8 mouse cellular contexts compared by ENCODE assay signal in genomic region chr17:80059731-80060130, GRCm38 (mm10). TPM values are rescaled to one million over a fixed set of nuclear protein-coding genes. Genes with fewer than 3 reads are reported as not detected.
A peak's percentile ranks its signal among the peaks of the same experiment; 100 is the strongest.
DNase-seq lines count a peak whose midpoint lies in the region; ATAC-seq and TF ChIP-seq lines count a peak whose summit lies in the region.

No protein-coding gene starts in this region.

- TF ChIP-seq POLR2A in embryonic fibroblast, embryonic 13.5 days (IDR thresholded peaks at IDR 0.05; ENCODE audit: low read depth, low read length): no peak

- 4% methylated on average over 1 of the region's 1 CpGs for WGBS in kidney, embryonic 16.5 days
- WGBS in intestine, embryonic 16.5 days: 14% methylated on average over 1 of the region's 1 CpGs
- 13% methylated on average over 1 of the region's 1 CpGs for WGBS in midbrain, postnatal 0 days

- DNase-seq in kidney, adult 8-10 months: no peak
- no peak for DNase-seq in midbrain, postnatal 0 days (ENCODE audit: low spot score)
- no peak for DNase-seq in embryo, embryonic 10 days (ENCODE audit: low spot score)
- DNase-seq in spleen, postnatal 14 days (ENCODE audit: low spot score in 2 of 2): no peak
- DNase-seq in gastrocnemius, adult 8-10 months (ENCODE audit: low spot score in 2 of 2): no peak

- peaks cover 3% of the 10 kb centered on the region; the same call in 1 of the 2 replicates for H3K36me3 ChIP-seq in kidney, embryonic 16.5 days (ENCODE audit: insufficient read depth, low read length)
- no peaks in the 10 kb centered on the region for H3K36me3 ChIP-seq in intestine, embryonic 16.5 days (ENCODE audit: control insufficient read depth, insufficient read depth, low read length)
- H3K36me3 ChIP-seq in midbrain, postnatal 0 days (ENCODE audit: insufficient read depth, low read length): no peaks in the 10 kb centered on the region

- ATAC-seq in kidney, embryonic 16.5 days (ENCODE audit: low FRiP score, low TSS enrichment): no peak
- ATAC-seq in intestine, embryonic 16.5 days: no peak
- ATAC-seq in midbrain, postnatal 0 days (ENCODE audit: low FRiP score): no peak

- peaks cover 26% of the 10 kb centered on the region for H3K4me1 ChIP-seq in kidney, embryonic 16.5 days (ENCODE audit: insufficient read depth, low read length)
- H3K4me1 ChIP-seq in embryonic fibroblast, embryonic 13.5 days (ENCODE audit: control insufficient read depth, insufficient read depth, low read length): peaks cover 2% of the 10 kb centered on the region; the same call in 1 of the 2 replicates
- H3K4me1 ChIP-seq in intestine, embryonic 16.5 days (ENCODE audit: control insufficient read depth, insufficient read depth, low read length): peaks cover 11% of the 10 kb centered on the region
- H3K4me1 ChIP-seq in midbrain, postnatal 0 days (ENCODE audit: insufficient read depth, low read length): 0 out of 2 replicates have a peak, but pooled peaks cover 3% of the 10 kb centered on the region

- no peaks in the 10 kb centered on the region for H3K27me3 ChIP-seq in kidney, embryonic 16.5 days (ENCODE audit: insufficient read depth, low read length)
- H3K27me3 ChIP-seq in intestine, embryonic 16.5 days (replicated peaks; ENCODE audit: control insufficient read depth, insufficient read depth, low read length): no peaks in the 10 kb centered on the region
- no peaks in the 10 kb centered on the region for H3K27me3 ChIP-seq in midbrain, postnatal 0 days (ENCODE audit: insufficient read depth, low read length)

- TF ChIP-seq CTCF in embryonic fibroblast, embryonic 13.5 days (IDR thresholded peaks at IDR 0.05; ENCODE audit: borderline replicate concordance, insufficient read depth, low read length): no peak
- TF ChIP-seq CTCF in midbrain, postnatal 0 days (IDR thresholded peaks at IDR 0.05): no peak

- peak overlapping the region; percentile 39; the same call in 1 of the 2 replicates for H3K9ac ChIP-seq in kidney, embryonic 16.5 days (replicated peaks; ENCODE audit: low read length)
- H3K9ac ChIP-seq in intestine, embryonic 16.5 days (ENCODE audit: low read depth, low read length): no peak overlapping the region
- H3K9ac ChIP-seq in midbrain, postnatal 0 days (replicated peaks; ENCODE audit: low read length, poor library complexity, severe bottlenecking): no peak overlapping the region

- peak overlapping the region; percentile 95 for H3K4me3 ChIP-seq in kidney, embryonic 16.5 days (ENCODE audit: low read length)
- H3K4me3 ChIP-seq in embryonic fibroblast, embryonic 13.5 days (ENCODE audit: insufficient read depth, low read length): peak overlapping the region; percentile 99
- peak overlapping the region; percentile 99 for H3K4me3 ChIP-seq in intestine, embryonic 16.5 days (ENCODE audit: low read length)
- H3K4me3 ChIP-seq in midbrain, postnatal 0 days (ENCODE audit: low read depth, low read length): peak overlapping the region; percentile 99

- no peak overlapping the region for H3K27ac ChIP-seq in kidney, embryonic 16.5 days (ENCODE audit: low read length)
- H3K27ac ChIP-seq in embryonic fibroblast, embryonic 13.5 days (ENCODE audit: insufficient read depth, low read length): no peak overlapping the region
- H3K27ac ChIP-seq in intestine, embryonic 16.5 days (ENCODE audit: low read length): no peak overlapping the region
- H3K27ac ChIP-seq in midbrain, postnatal 0 days (ENCODE audit: low read depth, low read length): no peak overlapping the region

- H3K9me3 ChIP-seq in kidney, embryonic 16.5 days (ENCODE audit: low read length): no peaks in the 10 kb centered on the region
- no peaks in the 10 kb centered on the region for H3K9me3 ChIP-seq in intestine, embryonic 16.5 days (ENCODE audit: control insufficient read depth, low read length)
- no peaks in the 10 kb centered on the region for H3K9me3 ChIP-seq in midbrain, postnatal 0 days (ENCODE audit: low read length)

- H3K4me2 ChIP-seq in kidney, embryonic 16.5 days (replicated peaks; ENCODE audit: low read depth, low read length): peak overlapping the region; percentile 74
- peak overlapping the region; percentile 60 for H3K4me2 ChIP-seq in intestine, embryonic 16.5 days (ENCODE audit: low read depth, low read length)
- peak overlapping the region; percentile 79 for H3K4me2 ChIP-seq in midbrain, postnatal 0 days (ENCODE audit: low read depth, low read length, poor library complexity, severe bottlenecking)

RNA-seq across cellular contexts. Expression of gene Hnrnpll, which starts 2.4 kb away (rescaled TPM):
- 56.9 and 59.2 TPM in 2 replicates for polyA plus RNA-seq in kidney, embryonic 16.5 days (2015; fragmentation: Nextera tagmentation; extraction: Ambion mirVana)
- polyA plus RNA-seq in embryonic fibroblast, embryonic 13.5 days (2011; ENCODE audit: insufficient read length, low read depth, missing spikeins): 56.4 and 62.8 TPM in 2 replicates
- 34.8 and 37.3 TPM in 2 replicates for polyA plus RNA-seq in intestine, embryonic 16.5 days (2015; fragmentation: Nextera tagmentation; extraction: Ambion mirVana)
- total RNA-seq in midbrain, postnatal 0 days (2014; rRNA removed): 56.1 and 64.5 TPM in 2 replicates
- polyA plus RNA-seq in midbrain, postnatal 0 days (2015; fragmentation: Nextera tagmentation; extraction: Ambion mirVana): 36.3 and 38.5 TPM in 2 replicates
- 10 to 100 TPM; 15.5 to 16.7 (median 16.0) TPM for total RNA-seq in gastrocnemius, adult 8-10 months (2022)
